Mouse (Mus musculus) liver, adult (tissue): ENCODE measurements around the gene Onecut1.

Experiments
- GATA4 ChIP-seq: IDR thresholded peaks from 2 replicates; pipeline ENCODE4 v1.6.1; 2014; ENCODE audit warnings: mild to moderate bottlenecking, low read length; ENCODE audit not compliant: insufficient replicate concordance

Gene Onecut1

GRCm38 (mm10) chr9:74861561-74861980 lies at the start of gene Onecut1:
Gene Onecut1, plus strand, starts transcription at chr9:74861921.
- TF ChIP-seq GATA4 = no peak

GRCm38 (mm10) chr9:74819736-74820511 lies 41.8 kb upstream of the Onecut1 start:
- TF ChIP-seq GATA4 = no peak

GRCm38 (mm10) chr9:74825102-74825501 lies 36.6 kb upstream of the Onecut1 start:
- no peak for TF ChIP-seq GATA4

GRCm38 (mm10) chr9:74829206-74829605 lies 32.5 kb upstream of the Onecut1 start:
- TF ChIP-seq GATA4 = no peak

- no peak for TF ChIP-seq GATA4
Observed at GRCm38 (mm10) chr9:74842890-74843289, 18.8 kb upstream of the Onecut1 start.

GRCm38 (mm10) chr9:74846867-74847830 lies 14.6 kb upstream of the Onecut1 start:
- no peak for TF ChIP-seq GATA4

GRCm38 (mm10) chr9:74848411-74849194 lies 13.1 kb upstream of the Onecut1 start:
- no peak for TF ChIP-seq GATA4

GRCm38 (mm10) chr9:74849195-74849978 lies 12.3 kb upstream of the Onecut1 start:
- TF ChIP-seq GATA4 = no peak

GRCm38 (mm10) chr9:74849979-74850780 lies 11.5 kb upstream of the Onecut1 start:
- no peak for TF ChIP-seq GATA4

- TF ChIP-seq GATA4 = no peak
Observed at GRCm38 (mm10) chr9:74850781-74851145, 11.0 kb upstream of the Onecut1 start.

GRCm38 (mm10) chr9:74851601-74852000 lies 10.1 kb upstream of the Onecut1 start:
- no peak for TF ChIP-seq GATA4

- no peak for TF ChIP-seq GATA4
Observed at GRCm38 (mm10) chr9:74852361-74852760, 9.4 kb upstream of the Onecut1 start.

GRCm38 (mm10) chr9:74853191-74854072 lies 8.3 kb upstream of the Onecut1 start:
- TF ChIP-seq GATA4 = no peak
